In genomic region chr5:64626351-64626750, GRCm38 (mm10) we compare ENCODE assay signal across 8 mouse cellular contexts.
DNase-seq lines count a peak whose midpoint lies in the region; ATAC-seq and TF ChIP-seq lines count a peak whose summit lies in the region.

No protein-coding gene starts in this region.

- 29% methylated on average over 9 of the region's 9 CpGs for WGBS in heart, embryonic 16.5 days
- 9% methylated on average over 9 of the region's 9 CpGs for WGBS in large intestine, adult 2 months
- WGBS in forebrain, embryonic 12.5 days, result 47% methylated on average over 9 of the region's 9 CpGs

- peaks cover 3% of the 10 kb centered on the region for H3K27me3 ChIP-seq in G1E (ENCODE audit: insufficient read depth, low read length)
- no peaks in the 10 kb centered on the region for H3K27me3 ChIP-seq in heart, embryonic 16.5 days (ENCODE audit: control insufficient read depth, insufficient read depth, low read length)
- H3K27me3 ChIP-seq in forebrain, embryonic 12.5 days, result no peaks in the 10 kb centered on the region; the same call in 1 of the 2 replicates

- H3K4me2 ChIP-seq in heart, embryonic 16.5 days (ENCODE audit: low read depth, low read length), result peak overlapping the region; percentile 31
- no peak overlapping the region for H3K4me2 ChIP-seq in forebrain, embryonic 12.5 days

- peaks cover 54% of the 10 kb centered on the region for H3K4me1 ChIP-seq in G1E (ENCODE audit: insufficient read depth, low read depth, low read length)
- no peaks in the 10 kb centered on the region for H3K4me1 ChIP-seq in heart, embryonic 16.5 days (ENCODE audit: control insufficient read depth, insufficient read depth, low read length)
- H3K4me1 ChIP-seq in forebrain, embryonic 12.5 days, result peaks cover 3% of the 10 kb centered on the region; the same call in 1 of the 2 replicates

- no peaks in the 10 kb centered on the region for H3K36me3 ChIP-seq in G1E (replicated peaks)
- no peaks in the 10 kb centered on the region for H3K36me3 ChIP-seq in heart, embryonic 16.5 days (ENCODE audit: control insufficient read depth, insufficient read depth)
- H3K36me3 ChIP-seq in forebrain, embryonic 12.5 days (replicated peaks), result no peaks in the 10 kb centered on the region

- H3K27ac ChIP-seq in heart, embryonic 16.5 days (ENCODE audit: low read length), result peak overlapping the region; percentile 64; the same call in 1 of the 2 replicates
- no peak overlapping the region for H3K27ac ChIP-seq in forebrain, embryonic 12.5 days

- peak; percentile 9 to 26 for DNase-seq in cerebellum, postnatal 36 days
- peak; percentile 53 for DNase-seq in G1E (ENCODE audit: low spot score)
- DNase-seq in large intestine, adult 2 months (ENCODE audit: low read depth, low spot score), result peak; percentile 90

- H3K9ac ChIP-seq in heart, embryonic 16.5 days (ENCODE audit: low read length), result no peak overlapping the region
- H3K9ac ChIP-seq in forebrain, embryonic 12.5 days, result no peak overlapping the region

- peak overlapping the region; percentile 67; the same call in 1 of the 2 replicates for H3K4me3 ChIP-seq in G1E (ENCODE audit: low read depth, low read length)
- no peak overlapping the region for H3K4me3 ChIP-seq in heart, embryonic 16.5 days (ENCODE audit: low read length)
- no peak overlapping the region for H3K4me3 ChIP-seq in forebrain, embryonic 12.5 days (replicated peaks)

- TF ChIP-seq CTCF in G1E (IDR thresholded peaks at IDR 0.05; ENCODE audit: low read depth, low read length), result no peak

- no peak for ATAC-seq in cerebellum, adult (ENCODE audit: insufficient number of reproducible peaks, low FRiP score, low TSS enrichment)
- peak; percentile 64 for ATAC-seq in G1E (ENCODE audit: extremely low read depth, insufficient number of reproducible peaks, low FRiP score, poor library complexity, severe bottlenecking)
- ATAC-seq in heart, embryonic 16.5 days (replicated peaks; ENCODE audit: extremely low read depth, insufficient read depth, low FRiP score), result peak; percentile 64
- ATAC-seq in neutrophil, adult 5-6 weeks (ENCODE audit: extremely low read depth, insufficient number of reproducible peaks, low FRiP score, poor library complexity, severe bottlenecking), result peak; percentile 22; the same call in 1 of the 2 replicates
- ATAC-seq in erythroid progenitor cell, adult 5-6 weeks (replicated peaks; ENCODE audit: low FRiP score, poor library complexity, severe bottlenecking), result no peak
- no peak for ATAC-seq in forebrain, embryonic 12.5 days (ENCODE audit: low FRiP score)

- H3K9me3 ChIP-seq in G1E (replicated peaks), result no peaks in the 10 kb centered on the region
- H3K9me3 ChIP-seq in heart, embryonic 16.5 days (replicated peaks; ENCODE audit: control insufficient read depth, low read length), result no peaks in the 10 kb centered on the region
- no peaks in the 10 kb centered on the region for H3K9me3 ChIP-seq in forebrain, embryonic 12.5 days

Comparison
In these comparisons a context has a peak if more than half of its experiments do, and no peak if none do; other contexts are left out.
1. DNase-seq: peak in every context shown above with its lines; median percentile 90 in large intestine, adult 2 months; 53 in G1E; 18 in cerebellum, postnatal 36 days.
2. ATAC-seq: peak in G1E (single experiment), heart, embryonic 16.5 days (single experiment) and neutrophil, adult 5-6 weeks (single experiment); none in cerebellum, adult (single experiment), erythroid progenitor cell, adult 5-6 weeks (single experiment) and forebrain, embryonic 12.5 days (single experiment).